Mouse (Mus musculus): ENCODE results near the gene Vmn2r88.
"Not testable (repeated sequence)": the region's sequence is repeated elsewhere in the genome, so short reads cannot be mapped to it uniquely, and the experiment has no call there.

The Vmn2r88 gene

DNA sequence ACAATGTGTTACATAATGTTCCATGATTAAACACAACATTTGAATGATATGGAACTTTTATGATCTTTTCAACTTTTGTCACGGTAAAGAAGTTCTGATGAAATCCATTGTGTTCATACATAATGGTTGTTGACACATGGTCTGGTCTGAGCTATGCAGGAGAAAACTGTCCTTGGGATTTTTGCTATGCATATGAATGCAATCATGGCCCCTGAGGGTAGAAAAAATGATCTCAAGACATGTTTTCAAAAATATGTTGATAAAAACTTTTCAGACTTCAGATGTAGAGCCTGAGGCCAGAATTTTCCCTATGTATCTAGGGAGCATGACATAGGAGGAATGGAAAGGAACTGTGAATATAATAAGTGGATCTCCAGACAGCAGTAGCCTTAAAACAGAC lies at the start of gene Vmn2r88:
Gene Vmn2r88, plus strand, starts transcription at position 301 of the 400 bp plus-strand sequence.
- DNase-seq (ENCODE audit: low spot score in 2 of 2) = no peak

GRCm38 (mm10) chr14:51361456-51361855 lies 49.2 kb upstream of the Vmn2r88 start, which contains the start of gene Gm7247:
TSS of gene Gm7247 (plus strand) at chr14:51361756.
- no peak for DNase-seq (ENCODE audit: low spot score in 2 of 2)

- DNase-seq (ENCODE audit: low spot score in 2 of 2) = no peak
These were observed 27.8 kb upstream of the Vmn2r88 start for GRCm38 (mm10) chr14:51382805-51383204.

DNA sequence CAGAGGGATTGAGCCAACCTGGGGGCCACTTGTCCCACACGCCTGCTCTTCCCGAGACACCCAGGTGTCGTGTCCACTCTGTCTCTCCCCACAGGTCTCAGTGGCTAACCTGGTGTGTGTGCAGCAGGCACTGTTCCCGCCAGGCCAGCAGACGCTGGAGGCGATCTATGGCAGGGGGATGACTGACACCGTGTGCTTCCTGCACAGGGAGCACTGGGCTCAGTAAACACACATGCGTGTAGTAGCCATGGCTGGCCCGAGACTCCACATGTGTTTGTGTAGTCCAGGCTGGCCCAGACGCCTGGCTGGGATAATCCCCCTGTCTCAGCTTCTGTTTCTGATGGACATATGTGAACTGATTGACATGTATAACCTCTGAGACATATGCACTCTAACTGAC lies 26.3 kb upstream of the Vmn2r88 start:
- no peak for DNase-seq (ENCODE audit: low spot score in 2 of 2)

GRCm38 (mm10) chr14:51385741-51386140 lies 24.9 kb upstream of the Vmn2r88 start:
- DNase-seq (ENCODE audit: low spot score in 2 of 2) = no peak

DNA sequence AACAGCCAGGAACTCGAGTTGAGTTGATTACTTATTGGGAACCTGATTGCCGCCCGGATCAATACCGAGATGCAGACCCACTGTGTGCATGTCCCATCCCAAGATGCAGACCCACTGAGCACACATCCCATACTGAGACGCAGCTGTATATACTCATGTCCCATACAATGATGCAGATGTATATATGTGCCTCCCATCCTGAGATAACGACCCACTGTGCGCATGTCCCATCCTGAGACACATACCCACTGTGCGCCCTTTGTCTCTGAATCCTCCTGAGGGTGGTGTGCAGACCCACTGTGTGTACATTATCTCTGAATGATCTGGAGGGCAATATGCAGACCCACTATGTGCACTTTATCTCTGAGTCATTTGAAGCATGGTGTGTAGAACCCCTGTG lies 22.9 kb upstream of the Vmn2r88 start:
- DNase-seq (ENCODE audit: low spot score in 2 of 2) = no peak

DNA sequence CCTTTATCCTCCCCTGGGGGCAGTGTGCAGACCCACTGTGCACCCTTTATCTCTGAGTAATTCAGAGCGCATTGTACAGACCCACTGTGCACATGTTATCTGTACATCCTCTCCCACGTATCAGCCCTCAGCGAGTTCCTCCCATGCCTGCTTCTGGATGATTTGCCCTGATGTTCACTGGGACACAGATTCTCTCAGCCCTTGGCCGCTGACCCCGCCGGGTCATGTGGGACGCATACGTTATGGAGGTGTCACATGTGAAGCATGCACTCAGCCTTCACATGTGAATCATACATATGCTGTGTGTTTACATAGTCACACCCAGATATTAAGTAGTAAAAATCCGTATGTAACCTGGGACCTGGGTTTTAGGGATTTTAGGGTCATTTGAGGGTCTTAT lies 22.4 kb upstream of the Vmn2r88 start:
- DNase-seq (ENCODE audit: low spot score in 2 of 2) = no peak

DNA sequence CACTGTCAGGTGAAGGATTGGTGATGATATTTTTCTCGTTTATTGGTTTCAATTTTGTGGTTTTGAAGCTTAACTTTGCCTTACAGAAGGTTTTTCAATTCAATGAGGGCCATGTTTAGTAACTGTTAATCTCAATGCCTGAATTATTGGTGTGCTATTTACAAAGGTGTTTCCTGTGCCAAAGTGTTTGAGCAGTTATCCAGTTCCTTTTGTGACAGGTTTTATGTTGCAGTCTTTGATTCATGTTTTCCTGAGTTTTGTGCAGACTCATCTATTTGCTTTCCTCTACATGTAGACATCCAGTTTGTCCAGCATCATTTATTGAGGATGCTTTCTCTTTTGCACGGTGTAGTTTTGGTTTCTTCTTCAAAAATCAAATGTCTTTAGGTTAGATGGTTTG lies 13.3 kb downstream of the Vmn2r88 start:
- no peak for DNase-seq (ENCODE audit: low spot score in 2 of 2)

- DNase-seq (ENCODE audit: low spot score in 2 of 2) = not testable (repeated sequence)
These were observed 19.5 kb downstream of the Vmn2r88 start for GRCm38 (mm10) chr14:51430138-51430537.

GRCm38 (mm10) chr14:51434546-51434945 lies 23.9 kb downstream of the Vmn2r88 start:
- DNase-seq (ENCODE audit: low spot score in 2 of 2) = no peak

DNA sequence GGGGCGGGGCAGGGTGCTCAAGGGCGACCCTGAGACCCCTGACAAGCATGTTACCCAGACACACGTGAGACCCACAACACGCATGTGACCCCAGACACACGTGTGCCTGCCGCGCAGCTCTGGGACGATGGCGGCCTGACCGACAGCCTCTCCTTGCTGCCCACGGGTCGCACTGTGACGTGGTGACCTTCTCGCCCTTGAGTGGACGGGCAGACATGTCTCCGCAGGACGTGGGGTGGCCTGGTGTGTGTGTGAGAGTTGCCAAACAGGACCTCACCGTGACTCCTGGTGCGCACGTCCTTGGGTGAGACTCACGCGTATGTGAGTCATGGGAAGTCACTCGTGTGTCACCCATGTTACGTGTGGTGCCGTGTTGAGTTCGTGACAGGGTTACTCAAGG lies 24.4 kb downstream of the Vmn2r88 start:
- no peak for DNase-seq (ENCODE audit: low spot score in 2 of 2)

DNA sequence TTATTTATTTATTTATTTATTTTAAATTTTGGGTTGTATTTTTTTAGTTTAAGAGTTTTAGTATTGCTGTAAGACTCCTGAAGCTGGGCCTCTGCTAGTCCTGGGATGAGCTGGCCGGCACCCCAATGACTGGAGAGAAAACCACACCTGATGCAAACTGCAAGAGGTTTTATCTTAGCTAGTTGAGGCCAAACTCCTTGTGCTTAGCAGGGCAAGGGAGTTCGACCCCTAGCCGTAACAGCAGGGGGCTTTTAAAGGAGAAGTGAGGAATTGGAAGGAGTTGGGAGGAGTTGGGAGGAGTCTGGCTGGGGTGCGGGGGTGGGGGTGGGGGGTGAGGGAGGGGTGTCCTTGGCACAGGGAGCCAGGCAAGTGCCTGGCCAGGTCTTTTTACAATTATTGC lies 28.3 kb downstream of the Vmn2r88 start:
- no peak for DNase-seq (ENCODE audit: low spot score in 2 of 2)

DNA sequence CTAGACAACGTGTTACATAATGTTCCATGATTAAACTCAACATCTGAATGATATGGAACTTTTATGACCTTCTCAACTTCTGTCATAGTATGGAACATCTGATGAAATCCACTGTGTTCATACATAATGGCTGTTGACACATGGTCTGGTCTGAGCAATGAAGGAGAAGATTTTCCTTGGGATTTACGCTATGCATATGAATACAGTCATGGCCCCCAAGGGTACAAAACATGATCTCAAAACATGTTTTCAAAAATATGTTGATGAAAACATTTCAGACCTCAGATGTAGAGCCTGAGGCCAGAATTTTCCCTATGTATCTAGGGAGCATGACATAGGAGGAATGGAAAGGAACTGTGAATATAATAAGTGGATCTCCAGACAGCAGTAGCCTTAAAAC lies 40.9 kb downstream of the Vmn2r88 start, which contains the start of gene Vmn2r89:
Gene Vmn2r89, plus strand, starts transcription at position 301 of the 400 bp plus-strand sequence.
- not testable (repeated sequence) for DNase-seq (ENCODE audit: low spot score in 2 of 2)

Data from heart, adult 9 months (tissue).